Mouse (Mus musculus): ENCODE measurements at regions not wholly inside any gene's neighbourhood (a gene's known extent, or its start where the extent isn't known, plus 50 kb on each side); places are given as distances from the start of the nearest gene placed in this dataset.

- Histone ChIP-seq H3K4me3 (ENCODE audit: low read depth, low read length) (no peak overlapping the region), H3K4me2 (ENCODE audit: low read depth, low read length) (no peak overlapping the region), H3K4me1 (ENCODE audit: control insufficient read depth, low read depth, low read length) (no peaks in the 10 kb centered on the region), H3K27ac (ENCODE audit: low read length) (no peak overlapping the region), H3K27me3 (ENCODE audit: control insufficient read depth, insufficient read depth, low read depth, low read length) (no peaks in the 10 kb centered on the region), H3K9me3 (replicated peaks; ENCODE audit: control insufficient read depth, low read length) (no peaks in the 10 kb centered on the region), H3K36me3 (ENCODE audit: control insufficient read depth, insufficient read depth) (no peaks in the 10 kb centered on the region), H3K9ac (ENCODE audit: low read depth, low read length) (no peak overlapping the region)
- ATAC-seq (ENCODE audit: low read depth), result peak; percentile 83
- WGBS (ENCODE audit: insufficient replicate concordance), result 55% methylated on average over 4 of the region's 4 CpGs
Measured at GRCm38 (mm10) chr10:44857444-44857843, 209.6 kb upstream of the Prep start.

- Histone ChIP-seq H3K27me3 (ENCODE audit: control insufficient read depth, insufficient read depth, low read depth, low read length) (no peaks in the 10 kb centered on the region), H3K27ac (ENCODE audit: low read length) (no peak overlapping the region), H3K4me1 (ENCODE audit: control insufficient read depth, low read depth, low read length) (no peaks in the 10 kb centered on the region), H3K4me3 (ENCODE audit: low read depth, low read length) (no peak overlapping the region), H3K9ac (ENCODE audit: low read depth, low read length) (no peak overlapping the region), H3K4me2 (ENCODE audit: low read depth, low read length) (no peak overlapping the region), H3K36me3 (ENCODE audit: control insufficient read depth, insufficient read depth) (no peaks in the 10 kb centered on the region), H3K9me3 (replicated peaks; ENCODE audit: control insufficient read depth, low read length) (no peaks in the 10 kb centered on the region)
- ATAC-seq (ENCODE audit: low read depth), result no peak
- 73% methylated on average over 4 of the region's 4 CpGs for WGBS (ENCODE audit: insufficient replicate concordance)
Measured at GRCm38 (mm10) chr10:44854109-44854508, 212.9 kb upstream of the Prep start.

- H3K4me3 ChIP-seq (ENCODE audit: low read depth, low read length), result no peak overlapping the region
- no peaks in the 10 kb centered on the region for H3K4me1 ChIP-seq (ENCODE audit: control insufficient read depth, low read depth, low read length)
- no peak for ATAC-seq (ENCODE audit: low read depth)
- no peaks in the 10 kb centered on the region for H3K36me3 ChIP-seq (ENCODE audit: control insufficient read depth, insufficient read depth)
- WGBS (ENCODE audit: insufficient replicate concordance), result 46% methylated on average over 4 of the region's 4 CpGs
- H3K27me3 ChIP-seq (ENCODE audit: control insufficient read depth, insufficient read depth, low read depth, low read length), result no peaks in the 10 kb centered on the region
- H3K9me3 ChIP-seq (replicated peaks; ENCODE audit: control insufficient read depth, low read length), result no peaks in the 10 kb centered on the region
- H3K27ac ChIP-seq (ENCODE audit: low read length), result no peak overlapping the region
- H3K9ac ChIP-seq (ENCODE audit: low read depth, low read length), result no peak overlapping the region
- no peak overlapping the region for H3K4me2 ChIP-seq (ENCODE audit: low read depth, low read length)
Measured at GRCm38 (mm10) chr10:44849016-44849415, 218.0 kb upstream of the Prep start.

GRCm38 (mm10) chr10:44846765-44847164 lies 220.2 kb upstream of the Prep start:
- no peak overlapping the region for H3K27ac ChIP-seq (ENCODE audit: low read length)
- H3K36me3 ChIP-seq (ENCODE audit: control insufficient read depth, insufficient read depth), result no peaks in the 10 kb centered on the region
- no peaks in the 10 kb centered on the region for H3K9me3 ChIP-seq (replicated peaks; ENCODE audit: control insufficient read depth, low read length)
- no peaks in the 10 kb centered on the region for H3K4me1 ChIP-seq (ENCODE audit: control insufficient read depth, low read depth, low read length)
- no peaks in the 10 kb centered on the region for H3K27me3 ChIP-seq (ENCODE audit: control insufficient read depth, insufficient read depth, low read depth, low read length)
- H3K4me3 ChIP-seq (ENCODE audit: low read depth, low read length), result no peak overlapping the region
- 56% methylated on average over 3 of the region's 3 CpGs for WGBS (ENCODE audit: insufficient replicate concordance)
- H3K9ac ChIP-seq (ENCODE audit: low read depth, low read length), result no peak overlapping the region
- ATAC-seq (ENCODE audit: low read depth), result no peak
- no peak overlapping the region for H3K4me2 ChIP-seq (ENCODE audit: low read depth, low read length)

GRCm38 (mm10) chr10:44846149-44846548 lies 220.9 kb upstream of the Prep start:
- no peak overlapping the region for H3K27ac ChIP-seq (ENCODE audit: low read length)
- ATAC-seq (ENCODE audit: low read depth), result no peak
- H3K27me3 ChIP-seq (ENCODE audit: control insufficient read depth, insufficient read depth, low read depth, low read length), result no peaks in the 10 kb centered on the region
- H3K9ac ChIP-seq (ENCODE audit: low read depth, low read length), result no peak overlapping the region
- no peaks in the 10 kb centered on the region for H3K36me3 ChIP-seq (ENCODE audit: control insufficient read depth, insufficient read depth)
- no peaks in the 10 kb centered on the region for H3K4me1 ChIP-seq (ENCODE audit: control insufficient read depth, low read depth, low read length)
- WGBS (ENCODE audit: insufficient replicate concordance), result 39% methylated on average over 2 of the region's 2 CpGs
- H3K4me3 ChIP-seq (ENCODE audit: low read depth, low read length), result no peak overlapping the region
- H3K4me2 ChIP-seq (ENCODE audit: low read depth, low read length), result no peak overlapping the region
- no peaks in the 10 kb centered on the region for H3K9me3 ChIP-seq (replicated peaks; ENCODE audit: control insufficient read depth, low read length)

GRCm38 (mm10) chr10:44840449-44840848 lies 226.6 kb upstream of the Prep start:
- 39% methylated on average over 2 of the region's 2 CpGs for WGBS (ENCODE audit: insufficient replicate concordance)
- no peaks in the 10 kb centered on the region for H3K9me3 ChIP-seq (replicated peaks; ENCODE audit: control insufficient read depth, low read length)
- no peak overlapping the region for H3K4me2 ChIP-seq (ENCODE audit: low read depth, low read length)
- ATAC-seq (ENCODE audit: low read depth), result no peak
- H3K4me1 ChIP-seq (ENCODE audit: control insufficient read depth, low read depth, low read length), result no peaks in the 10 kb centered on the region
- no peaks in the 10 kb centered on the region for H3K36me3 ChIP-seq (ENCODE audit: control insufficient read depth, insufficient read depth)
- H3K4me3 ChIP-seq (ENCODE audit: low read depth, low read length), result no peak overlapping the region
- H3K9ac ChIP-seq (ENCODE audit: low read depth, low read length), result no peak overlapping the region
- no peak overlapping the region for H3K27ac ChIP-seq (ENCODE audit: low read length)
- H3K27me3 ChIP-seq (ENCODE audit: control insufficient read depth, insufficient read depth, low read depth, low read length), result no peaks in the 10 kb centered on the region

GRCm38 (mm10) chr10:44832455-44832854 lies 234.5 kb upstream of the Prep start:
- H3K9ac ChIP-seq (ENCODE audit: low read depth, low read length), result no peak overlapping the region
- no peaks in the 10 kb centered on the region for H3K36me3 ChIP-seq (ENCODE audit: control insufficient read depth, insufficient read depth)
- no peak overlapping the region for H3K4me3 ChIP-seq (ENCODE audit: low read depth, low read length)
- no peak for ATAC-seq (ENCODE audit: low read depth)
- H3K9me3 ChIP-seq (replicated peaks; ENCODE audit: control insufficient read depth, low read length), result no peaks in the 10 kb centered on the region
- H3K4me2 ChIP-seq (ENCODE audit: low read depth, low read length), result no peak overlapping the region
- H3K27ac ChIP-seq (ENCODE audit: low read length), result no peak overlapping the region
- no peaks in the 10 kb centered on the region for H3K27me3 ChIP-seq (ENCODE audit: control insufficient read depth, insufficient read depth, low read depth, low read length)
- H3K4me1 ChIP-seq (ENCODE audit: control insufficient read depth, low read depth, low read length), result no peaks in the 10 kb centered on the region
- 63% methylated on average over 1 of the region's 1 CpGs for WGBS (ENCODE audit: insufficient replicate concordance)

- Histone ChIP-seq H3K27me3 (ENCODE audit: control insufficient read depth, insufficient read depth, low read depth, low read length) (no peaks in the 10 kb centered on the region), H3K4me1 (ENCODE audit: control insufficient read depth, low read depth, low read length) (no peaks in the 10 kb centered on the region), H3K36me3 (ENCODE audit: control insufficient read depth, insufficient read depth) (no peaks in the 10 kb centered on the region), H3K27ac (ENCODE audit: low read length) (no peak overlapping the region), H3K9ac (ENCODE audit: low read depth, low read length) (no peak overlapping the region), H3K4me2 (ENCODE audit: low read depth, low read length) (no peak overlapping the region), H3K9me3 (replicated peaks; ENCODE audit: control insufficient read depth, low read length) (no peaks in the 10 kb centered on the region), H3K4me3 (ENCODE audit: low read depth, low read length) (no peak overlapping the region)
- ATAC-seq (ENCODE audit: low read depth), result no peak
- WGBS (ENCODE audit: insufficient replicate concordance), result 64% methylated on average over 3 of the region's 3 CpGs
Measured at GRCm38 (mm10) chr10:44826271-44826670, 240.7 kb upstream of the Prep start.

- no peaks in the 10 kb centered on the region for H3K36me3 ChIP-seq (ENCODE audit: control insufficient read depth, insufficient read depth)
- no peaks in the 10 kb centered on the region for H3K4me1 ChIP-seq (ENCODE audit: control insufficient read depth, low read depth, low read length)
- H3K9ac ChIP-seq (ENCODE audit: low read depth, low read length), result no peak overlapping the region
- H3K27me3 ChIP-seq (ENCODE audit: control insufficient read depth, insufficient read depth, low read depth, low read length), result no peaks in the 10 kb centered on the region
- no peak overlapping the region for H3K4me2 ChIP-seq (ENCODE audit: low read depth, low read length)
- WGBS (ENCODE audit: insufficient replicate concordance), result 68% methylated on average over 3 of the region's 3 CpGs
- ATAC-seq (ENCODE audit: low read depth), result no peak
- no peak overlapping the region for H3K27ac ChIP-seq (ENCODE audit: low read length)
- H3K9me3 ChIP-seq (replicated peaks; ENCODE audit: control insufficient read depth, low read length), result no peaks in the 10 kb centered on the region
- H3K4me3 ChIP-seq (ENCODE audit: low read depth, low read length), result no peak overlapping the region
Measured at GRCm38 (mm10) chr10:44821666-44822065, 245.3 kb upstream of the Prep start.

- 52% methylated on average over 2 of the region's 2 CpGs for WGBS (ENCODE audit: insufficient replicate concordance)
- no peaks in the 10 kb centered on the region for H3K4me1 ChIP-seq (ENCODE audit: control insufficient read depth, low read depth, low read length)
- H3K9ac ChIP-seq (ENCODE audit: low read depth, low read length), result no peak overlapping the region
- H3K36me3 ChIP-seq (ENCODE audit: control insufficient read depth, insufficient read depth), result no peaks in the 10 kb centered on the region
- no peak overlapping the region for H3K4me2 ChIP-seq (ENCODE audit: low read depth, low read length)
- H3K27ac ChIP-seq (ENCODE audit: low read length), result no peak overlapping the region
- no peaks in the 10 kb centered on the region for H3K27me3 ChIP-seq (ENCODE audit: control insufficient read depth, insufficient read depth, low read depth, low read length)
- H3K4me3 ChIP-seq (ENCODE audit: low read depth, low read length), result no peak overlapping the region
- no peaks in the 10 kb centered on the region for H3K9me3 ChIP-seq (replicated peaks; ENCODE audit: control insufficient read depth, low read length)
- ATAC-seq (ENCODE audit: low read depth), result no peak
Measured at GRCm38 (mm10) chr10:44820379-44820778, 246.6 kb upstream of the Prep start.
